Mouse (Mus musculus) G1E (cell line): Measurements from ENCODE around the gene Tmem140.

Experiments used
- CTCF ChIP-seq: IDR thresholded peaks from 2 replicates; pipeline ENCODE4 v1.5.1; 2012; ENCODE audit warnings: low read depth, low read length, inconsistent platforms, mixed read lengths
- GATA1 ChIP-seq: IDR thresholded peaks from 2 replicates; pipeline ENCODE4 v1.6.1; 2012; ENCODE audit warnings: borderline replicate concordance, low read length, inconsistent platforms, mixed read lengths
- GATA2 ChIP-seq: IDR thresholded peaks from 2 replicates; pipeline ENCODE4 v1.6.1; 2012; ENCODE audit warnings: low read depth, low read length, inconsistent platforms, borderline replicate concordance
- POLR2AphosphoS5 ChIP-seq: IDR thresholded peaks from 2 replicates; pipeline ENCODE4 v1.6.1; 2012; ENCODE audit warnings: low read depth, low read length, inconsistent platforms; ENCODE audit not compliant: insufficient replicate concordance
- TAL1 ChIP-seq: conservative IDR thresholded peaks from 2 replicates; pipeline ENCODE4 v1.6.1; 2012; ENCODE audit warnings: low read depth, low read length, inconsistent platforms, mixed read lengths

GRCm38 (mm10) chr6:34868507-34869217 lies 5.7 kb downstream of the Tmem140 start:
- TF ChIP-seq GATA2 (no peak), CTCF (no peak), GATA1 (no peak), TAL1 (no peak), POLR2AphosphoS5 (no peak)
